Comparison of ENCODE assay signal across 8 mouse cellular contexts in the genomic region with DNA sequence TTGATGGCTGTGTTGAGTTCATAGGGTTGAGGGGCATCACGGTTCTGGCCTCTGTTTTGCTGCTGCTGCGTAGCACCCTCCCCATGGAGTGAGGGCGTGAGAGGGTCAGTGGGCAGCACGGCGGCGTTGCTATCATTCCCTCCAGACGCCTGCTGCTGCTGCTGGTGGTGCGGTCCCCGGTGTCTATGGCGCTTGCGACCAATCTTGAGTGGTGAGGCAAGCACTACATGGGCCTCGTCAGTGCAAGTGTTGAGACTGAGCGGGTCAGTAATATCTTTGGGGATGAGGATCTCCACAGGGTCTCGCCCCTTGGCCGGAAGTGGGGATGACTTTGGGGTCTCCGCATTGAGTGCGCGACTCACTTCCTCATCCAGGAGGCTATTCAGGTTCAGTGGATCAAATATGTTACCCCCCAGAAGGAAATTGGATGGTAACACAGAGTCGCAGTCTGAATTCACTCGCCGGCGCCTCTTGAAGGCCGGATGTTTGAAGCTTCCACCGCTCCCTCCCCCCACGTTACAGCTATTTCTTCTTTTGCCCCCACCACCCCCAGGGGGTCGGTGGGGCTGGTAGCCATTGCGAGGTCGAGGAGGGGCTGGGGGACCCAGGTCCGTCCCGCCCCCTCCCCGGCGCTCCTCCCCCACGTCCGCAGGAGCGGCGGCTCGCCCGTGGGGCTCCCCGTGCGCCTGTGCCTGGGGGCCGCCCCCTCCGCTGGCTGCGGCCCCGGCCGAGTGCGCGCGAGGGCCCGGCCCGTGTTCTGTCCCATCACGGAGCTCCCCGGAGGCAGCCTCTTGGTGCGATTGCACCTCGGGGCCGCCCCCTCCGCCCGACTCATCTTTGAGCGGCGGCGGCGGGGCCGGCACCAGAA. TPM values are rescaled to one million over a fixed set of nuclear protein-coding genes. Genes with fewer than 3 reads are reported as not detected.
DNase-seq lines count a peak whose midpoint lies in the region; ATAC-seq and TF ChIP-seq lines count a peak whose summit lies in the region.

No protein-coding gene starts in this region.

- in situ Hi-C loops in ES-E14 (cut with MboI; ENCODE audit: low sequenced_read_pairs in 2 of 2, unreplicated experiment in 2 of 2) = loop anchor here in 1 of 2 experiments (10.0 kb wide), 1 partner anchor 379 kb away; the partner anchor contains the start of gene Cops6

- H3K4me3 ChIP-seq in ES-E14 (ENCODE audit: insufficient read depth in 1 of 2, low read depth in 1 of 2, low read length in 2 of 2, poor library complexity in 1 of 2, severe bottlenecking in 1 of 2) = peak overlapping the region; percentile 73 to 76
- peak overlapping the region; percentile 61 for H3K4me3 ChIP-seq in embryonic facial prominence, embryonic 14.5 days (ENCODE audit: low read depth, low read length)
- H3K4me3 ChIP-seq in limb, embryonic 12.5 days (replicated peaks) = peak overlapping the region; percentile 88
- peak overlapping the region; percentile 84 for H3K4me3 ChIP-seq in midbrain, embryonic 13.5 days (replicated peaks)

- intact Hi-C loops in heart, postnatal 36 days (cut with DNase I) = no loop called here

- peak overlapping the region; percentile 95 for H3K9ac ChIP-seq in ES-E14 (ENCODE audit: insufficient read depth, low read depth, low read length, poor library complexity, severe bottlenecking)
- peak overlapping the region; percentile 85 for H3K9ac ChIP-seq in embryonic facial prominence, embryonic 14.5 days (ENCODE audit: low read depth, low read length)
- peak overlapping the region; percentile 93 for H3K9ac ChIP-seq in limb, embryonic 12.5 days (replicated peaks)
- H3K9ac ChIP-seq in midbrain, embryonic 13.5 days (replicated peaks) = peak overlapping the region; percentile 98

- H3K4me2 ChIP-seq in embryonic facial prominence, embryonic 14.5 days (ENCODE audit: low read depth, low read length) = peak overlapping the region; percentile 78
- H3K4me2 ChIP-seq in limb, embryonic 12.5 days = peak overlapping the region; percentile 88
- H3K4me2 ChIP-seq in midbrain, embryonic 13.5 days (replicated peaks) = peak overlapping the region; percentile 98

- WGBS in embryonic facial prominence, embryonic 14.5 days = 3% methylated on average over 33 of the region's 62 CpGs
- WGBS in limb, embryonic 12.5 days = 5% methylated on average over 50 of the region's 62 CpGs
- WGBS in midbrain, embryonic 13.5 days = 1% methylated on average over 59 of the region's 62 CpGs

- no peaks in the 10 kb centered on the region for H3K9me3 ChIP-seq in ES-E14 (ENCODE audit: control insufficient read depth, insufficient read depth, low read depth, low read length)
- H3K9me3 ChIP-seq in embryonic facial prominence, embryonic 14.5 days (ENCODE audit: control insufficient read depth, low read length) = no peaks in the 10 kb centered on the region
- H3K9me3 ChIP-seq in limb, embryonic 12.5 days = no peaks in the 10 kb centered on the region
- no peaks in the 10 kb centered on the region for H3K9me3 ChIP-seq in midbrain, embryonic 13.5 days

- peaks cover 0 to 22% of the 10 kb centered on the region in 2 experiments; a peak in 3 of 4 replicates for H3K4me1 ChIP-seq in ES-E14 (ENCODE audit: control insufficient read depth in 2 of 2, insufficient read depth in 2 of 2, low read length in 2 of 2, poor library complexity in 1 of 2)
- peaks cover 28% of the 10 kb centered on the region for H3K4me1 ChIP-seq in embryonic facial prominence, embryonic 14.5 days (ENCODE audit: control insufficient read depth, insufficient read depth, low read length)
- H3K4me1 ChIP-seq in limb, embryonic 12.5 days (replicated peaks) = peaks cover 33% of the 10 kb centered on the region
- H3K4me1 ChIP-seq in midbrain, embryonic 13.5 days (replicated peaks) = peaks cover 55% of the 10 kb centered on the region

- peak overlapping the region; percentile 99 for H3K27ac ChIP-seq in ES-E14 (ENCODE audit: insufficient read depth, low read depth, low read length, poor library complexity, severe bottlenecking)
- H3K27ac ChIP-seq in embryonic facial prominence, embryonic 14.5 days (replicated peaks; ENCODE audit: low read depth, low read length) = peak overlapping the region; percentile 99
- H3K27ac ChIP-seq in limb, embryonic 12.5 days = peak overlapping the region; percentile 98
- peak overlapping the region; percentile 98 for H3K27ac ChIP-seq in midbrain, embryonic 13.5 days

- H3K36me3 ChIP-seq in ES-E14 (ENCODE audit: control insufficient read depth, insufficient read depth, low read length, poor library complexity, severe bottlenecking) = peaks cover 43% of the 10 kb centered on the region
- peaks cover 43% of the 10 kb centered on the region for H3K36me3 ChIP-seq in embryonic facial prominence, embryonic 14.5 days (ENCODE audit: control insufficient read depth, insufficient read depth, low read length)
- peaks cover 47% of the 10 kb centered on the region for H3K36me3 ChIP-seq in limb, embryonic 12.5 days
- peaks cover 44% of the 10 kb centered on the region for H3K36me3 ChIP-seq in midbrain, embryonic 13.5 days

- DNase-seq in layer of hippocampus, adult 11-12 months (ENCODE audit: low spot score) = peak; percentile 49
- no peak for DNase-seq in layer of hippocampus, postnatal 36 days
- DNase-seq in ES-E14 (ENCODE audit: low read depth, low spot score) = no peak
- DNase-seq in embryonic facial prominence, embryonic 14.5 days (ENCODE audit: low spot score) = peak; percentile 39
- peak; percentile 22 to 44 for DNase-seq in heart, postnatal 36 days
- DNase-seq in T-cell, adult 2 months (ENCODE audit: low spot score) = no peak

- H3K27me3 ChIP-seq in embryonic facial prominence, embryonic 14.5 days (replicated peaks; ENCODE audit: control insufficient read depth, insufficient read depth, low read length) = no peaks in the 10 kb centered on the region
- no peaks in the 10 kb centered on the region for H3K27me3 ChIP-seq in limb, embryonic 12.5 days
- peaks cover 12% of the 10 kb centered on the region for H3K27me3 ChIP-seq in midbrain, embryonic 13.5 days

- ATAC-seq in embryonic facial prominence, embryonic 14.5 days (ENCODE audit: low read depth) = no peak
- 0 out of 2 replicates have a peak, but pooled peaks have one; percentile 0 for ATAC-seq in limb, embryonic 12.5 days (ENCODE audit: insufficient number of reproducible peaks, insufficient read depth, low FRiP score, low TSS enrichment, low read depth)
- peak; percentile 17 for ATAC-seq in midbrain, embryonic 13.5 days

TF ChIP-seq in ES-E14, 5 proteins besides CTCF, POLR2A, EP300 and RAD21:
- TF ChIP-seq ZC3H11A (IDR thresholded peaks at IDR 0.05; ENCODE audit: borderline replicate concordance, low read depth, low read length) (no peak), HCFC1 (IDR thresholded peaks at IDR 0.05; ENCODE audit: borderline replicate concordance, insufficient read depth, low read length) (no peak), ZNF384 (IDR thresholded peaks at IDR 0.05; ENCODE audit: low read depth, low read length) (no peak), MAFK (IDR thresholded peaks at IDR 0.05; ENCODE audit: insufficient read depth, low read depth, low read length) (no peak), CHD2 (IDR thresholded peaks at IDR 0.05; ENCODE audit: low read depth, low read length) (no peak)

RNA-seq across cellular contexts. Expression of gene Mepce, which starts 2.1 kb away (rescaled TPM):
- 10 to 100 TPM; 40.8 to 44.5 TPM for total RNA-seq in layer of hippocampus, postnatal 36 days (2021)
- total RNA-seq in ES-E14 (2012; rRNA removed) = 42.3 and 43.0 TPM in 2 replicates
- polyA plus RNA-seq in embryonic facial prominence, embryonic 14.5 days (2014; fragmentation: Nextera tagmentation; extraction: Ambion mirVana) = 12.2 and 15.2 TPM in 2 replicates
- 10 to 100 TPM; 25.6 to 35.3 TPM for total RNA-seq in heart, postnatal 36 days (2021)
- polyA plus RNA-seq in limb, embryonic 12.5 days (2016; fragmentation: Nextera tagmentation; extraction: Ambion mirVana) = 12.5 and 14.2 TPM in 2 replicates
- polyA plus RNA-seq in midbrain, embryonic 13.5 days (2015; fragmentation: Nextera tagmentation; extraction: Ambion mirVana) = 10.6 and 11.0 TPM in 2 replicates

RNA-seq across cellular contexts. Expression of gene Zcwpw1, which starts 2.2 kb away (rescaled TPM):
- 1 to 10 TPM; 5.2 to 7.1 TPM for total RNA-seq in layer of hippocampus, postnatal 36 days (2021)
- 24.5 and 33.0 TPM in 2 replicates for total RNA-seq in ES-E14 (2012; rRNA removed)
- polyA plus RNA-seq in embryonic facial prominence, embryonic 14.5 days (2014; fragmentation: Nextera tagmentation; extraction: Ambion mirVana) = 16.5 and 18.8 TPM in 2 replicates
- under 1 TPM; 0.36 to 0.49 TPM for total RNA-seq in heart, postnatal 36 days (2021)
- polyA plus RNA-seq in limb, embryonic 12.5 days (2016; fragmentation: Nextera tagmentation; extraction: Ambion mirVana) = 28.9 and 29.9 TPM in 2 replicates
- 10.9 and 12.0 TPM in 2 replicates for polyA plus RNA-seq in midbrain, embryonic 13.5 days (2015; fragmentation: Nextera tagmentation; extraction: Ambion mirVana)

RNA-seq across cellular contexts. Expression of gene Ppp1r35, which starts 6.7 kb away (rescaled TPM):
- total RNA-seq in layer of hippocampus, postnatal 36 days (2021) = 10 to 100 TPM; 24.1 to 24.6 TPM
- 27.6 and 34.5 TPM in 2 replicates for total RNA-seq in ES-E14 (2012; rRNA removed)
- 31.3 and 39.5 TPM in 2 replicates for polyA plus RNA-seq in embryonic facial prominence, embryonic 14.5 days (2014; fragmentation: Nextera tagmentation; extraction: Ambion mirVana)
- total RNA-seq in heart, postnatal 36 days (2021) = 10 to 100 TPM; 10.7 to 12.3 TPM
- 47.6 and 52.1 TPM in 2 replicates for polyA plus RNA-seq in limb, embryonic 12.5 days (2016; fragmentation: Nextera tagmentation; extraction: Ambion mirVana)
- 43.4 and 48.9 TPM in 2 replicates for polyA plus RNA-seq in midbrain, embryonic 13.5 days (2015; fragmentation: Nextera tagmentation; extraction: Ambion mirVana)

RNA-seq across cellular contexts. Expression of gene Tsc22d4, which starts 39.9 kb away (rescaled TPM):
- 100 to 1,000 TPM; 170 to 176 TPM for total RNA-seq in layer of hippocampus, postnatal 36 days (2021)
- 15.9 and 21.6 TPM in 2 replicates for total RNA-seq in ES-E14 (2012; rRNA removed)
- 134 and 141 TPM in 2 replicates for polyA plus RNA-seq in embryonic facial prominence, embryonic 14.5 days (2014; fragmentation: Nextera tagmentation; extraction: Ambion mirVana)
- 100 to 1,000 TPM; 260 to 268 TPM for total RNA-seq in heart, postnatal 36 days (2021)
- polyA plus RNA-seq in limb, embryonic 12.5 days (2016; fragmentation: Nextera tagmentation; extraction: Ambion mirVana) = 127 and 128 TPM in 2 replicates
- 44.2 and 54.0 TPM in 2 replicates for polyA plus RNA-seq in midbrain, embryonic 13.5 days (2015; fragmentation: Nextera tagmentation; extraction: Ambion mirVana)

RNA-seq across cellular contexts. Expression of gene Nyap1, which starts 44.0 kb away (rescaled TPM):
- 10 to 100 TPM; 65.4 to 66.3 TPM for total RNA-seq in layer of hippocampus, postnatal 36 days (2021)
- 5.9 and 7.4 TPM in 2 replicates for total RNA-seq in ES-E14 (2012; rRNA removed)
- 1.5 TPM in 2 replicates for polyA plus RNA-seq in embryonic facial prominence, embryonic 14.5 days (2014; fragmentation: Nextera tagmentation; extraction: Ambion mirVana)
- total RNA-seq in heart, postnatal 36 days (2021) = 1 to 10 TPM in 1 of 2 experiments, under 1 TPM in 1; 0.81 to 1.1 TPM
- 3.8 and 4.5 TPM in 2 replicates for polyA plus RNA-seq in limb, embryonic 12.5 days (2016; fragmentation: Nextera tagmentation; extraction: Ambion mirVana)
- polyA plus RNA-seq in midbrain, embryonic 13.5 days (2015; fragmentation: Nextera tagmentation; extraction: Ambion mirVana) = 39.9 and 42.3 TPM in 2 replicates

Comparison
In these comparisons a context has a peak if more than half of its experiments do, and no peak if none do; other contexts are left out.
1. DNase-seq: peak in layer of hippocampus, adult 11-12 months (single experiment), embryonic facial prominence, embryonic 14.5 days (single experiment) and heart, postnatal 36 days (2 of 2); none in layer of hippocampus, postnatal 36 days (0 of 2), ES-E14 (single experiment) and T-cell, adult 2 months (single experiment).
2. RNA of gene Zcwpw1, which starts 2.2 kb away (total RNA-seq): 24.5 to 33.0 TPM in ES-E14 and 5.2 to 7.1 TPM in layer of hippocampus, postnatal 36 days; 0.36 to 0.49 TPM in heart, postnatal 36 days; every median in the first group is over 4 times any median in the second.
3. Peak in every context shown above with its lines, with median percentiles within 50 percentile points of each other: H3K27ac ChIP-seq, H3K4me3 ChIP-seq, H3K9ac ChIP-seq and H3K4me2 ChIP-seq.